Mouse (Mus musculus) myocyte (in vitro differentiated cells): ENCODE data around the gene Rbm14.

Experiments
- CEBPB ChIP-seq: IDR thresholded peaks from 2 replicates; pipeline ENCODE4 v1.6.1; 2011; ENCODE audit warnings: mild to moderate bottlenecking, moderate library complexity; ENCODE audit not compliant: poor library complexity, insufficient read depth, severe bottlenecking
- E2F4 ChIP-seq: IDR thresholded peaks from one replicate; pipeline ENCODE4 v1.6.1; 2011; ENCODE audit warnings: mild to moderate bottlenecking, control low read depth, moderate library complexity; ENCODE audit not compliant: insufficient read depth
- MYOD1 ChIP-seq, 3 experiments: IDR thresholded peaks; one replicate each; pipeline ENCODE4 v1.6.1; 2011; ENCODE audit warnings: control low read depth in 2 of 3, low read depth in 2 of 3, mild to moderate bottlenecking in 2 of 3, moderate library complexity in 1 of 3; ENCODE audit not compliant: insufficient read length in 2 of 3, control insufficient read depth in 1 of 3
- MYOG ChIP-seq, 3 experiments: IDR thresholded peaks; one replicate each; pipeline ENCODE4 v1.6.1; 2011; ENCODE audit warnings: control low read depth in 2 of 3, low read depth in 2 of 3, mild to moderate bottlenecking in 2 of 3; ENCODE audit not compliant: insufficient read length in 2 of 3, control insufficient read depth in 1 of 3, insufficient read depth in 1 of 3
- POLR2A ChIP-seq: IDR thresholded peaks from one replicate; pipeline ENCODE4 v1.6.1; 2011; ENCODE audit warnings: low read depth, mild to moderate bottlenecking, control low read depth, moderate library complexity; ENCODE audit not compliant: insufficient read length
- REST ChIP-seq: IDR thresholded peaks from one replicate; pipeline ENCODE4 v1.6.1; 2011; ENCODE audit warnings: mild to moderate bottlenecking, control low read depth, moderate library complexity; ENCODE audit not compliant: insufficient read depth, insufficient read length
- SRF ChIP-seq: IDR thresholded peaks from one replicate; pipeline ENCODE4 v1.6.1; 2011; ENCODE audit warnings: low read depth; ENCODE audit not compliant: control insufficient read depth, insufficient read length
- TCF12 ChIP-seq: IDR thresholded peaks from one replicate; pipeline ENCODE4 v1.6.1; 2011; ENCODE audit warnings: mild to moderate bottlenecking, control low read depth; ENCODE audit not compliant: poor library complexity, insufficient read depth, severe bottlenecking
- TCF3 ChIP-seq: IDR thresholded peaks from one replicate; pipeline ENCODE4 v1.6.1; 2011; ENCODE audit warnings: low read depth, control low read depth; ENCODE audit not compliant: insufficient read length
- USF1 ChIP-seq: IDR thresholded peaks from one replicate; pipeline ENCODE4 v1.6.1; 2011; ENCODE audit warnings: low read depth, mild to moderate bottlenecking, control low read depth, moderate library complexity

- TF ChIP-seq USF1 (no peak), SRF (no peak), TCF12 (no peak), MYOD1 (IDR thresholded peaks at IDR 0.05; ENCODE audit: control insufficient read depth in 1 of 3, insufficient read length in 2 of 3, low read depth in 2 of 3) (no peak), E2F4 (no peak), REST (no peak), MYOG (IDR thresholded peaks at IDR 0.05; ENCODE audit: control insufficient read depth in 1 of 3, insufficient read depth in 1 of 3, insufficient read length in 2 of 3, low read depth in 2 of 3) (no peak), TCF3 (no peak), CEBPB (no peak), POLR2A (no peak)
These were observed 48.6 kb downstream of the Rbm14 start for GRCm38 (mm10) chr19:4762876-4763275.
